Mouse (Mus musculus) heart, embryonic 13.5 days (tissue): ENCODE measurements at regions not wholly inside any gene's neighbourhood (a gene's known extent, or its start where the extent isn't known, plus 50 kb on each side); places are given as distances from the start of the nearest gene placed in this dataset.

Source experiments
- ATAC-seq: fragments of 200-750 bp; cut with Nextera tagmentation; 2 replicates; pipeline ENCODE4 v1.8.0; 2017; ENCODE audit warnings: moderate TSS enrichment; ENCODE audit not compliant: insufficient number of reproducible peaks, low FRiP score, low TSS enrichment; ENCODE audit errors: extremely low read depth
- H3K27ac ChIP-seq: fragments of 300-500 bp; sonication (generic); replicated peaks from 2 replicates; pipeline ENCODE4 v1.5.1; 2015; ENCODE audit warnings: moderate library complexity, mild to moderate bottlenecking, inconsistent platforms
- H3K27me3 ChIP-seq: fragments of 300-500 bp; sonication (generic); replicated peaks from 2 replicates; pipeline ENCODE4 v1.6.1; 2015; ENCODE audit warnings: mild to moderate bottlenecking, inconsistent platforms
- H3K36me3 ChIP-seq: fragments of 300-500 bp; sonication (generic); 2 replicates; pipeline ENCODE4 v1.6.1; 2015; ENCODE audit warnings: mild to moderate bottlenecking, inconsistent platforms
- H3K4me1 ChIP-seq: fragments of 300-500 bp; sonication (generic); 2 replicates; pipeline ENCODE4 v1.6.1; 2015; ENCODE audit warnings: inconsistent platforms
- H3K4me2 ChIP-seq: fragments of 300-500 bp; sonication (generic); 2 replicates; pipeline ENCODE4 v1.6.1; 2015; ENCODE audit warnings: inconsistent platforms, mild to moderate bottlenecking, moderate library complexity
- H3K4me3 ChIP-seq: fragments of 300-500 bp; sonication (generic); 2 replicates; pipeline ENCODE4 v1.5.1; 2015; ENCODE audit warnings: moderate library complexity, mild to moderate bottlenecking, inconsistent platforms
- H3K9ac ChIP-seq: fragments of 300-500 bp; sonication (generic); 2 replicates; pipeline ENCODE4 v1.6.1; 2015; ENCODE audit warnings: inconsistent platforms, mild to moderate bottlenecking, moderate library complexity
- H3K9me3 ChIP-seq: fragments of 300-500 bp; sonication (generic); 2 replicates; pipeline ENCODE4 v1.6.1; 2016; ENCODE audit warnings: inconsistent platforms
- WGBS: fragments of 180-500 bp; shearing (Covaris S2); methylation state at CpG from one replicate; pipeline ENCODE4 v1.1.7; 2015; ENCODE audit warnings: mixed read lengths; 5-methylcytosine and 5-hydroxymethylcytosine counted together

DNA sequence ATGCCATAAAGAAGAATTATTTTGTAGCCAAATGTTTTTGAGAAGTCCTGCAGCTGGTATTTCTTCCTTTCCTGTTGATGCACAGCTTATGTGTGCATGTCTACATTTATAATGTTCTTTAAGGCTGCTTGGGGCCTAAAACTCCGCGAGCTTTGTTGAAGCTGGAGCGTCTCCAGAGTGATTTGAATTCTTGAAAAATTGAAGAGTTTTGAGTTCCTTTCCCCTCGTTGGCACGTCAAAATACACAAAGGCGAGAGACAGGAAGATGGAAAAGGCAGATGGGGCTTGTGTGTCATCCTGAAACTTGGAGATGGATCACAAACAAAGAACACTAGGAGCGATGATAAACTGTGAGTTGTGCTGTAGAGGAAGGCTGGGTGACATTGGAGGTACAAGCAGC, 246.2 kb upstream of the Eef2kmt start:
- Histone ChIP-seq H3K27ac (no peak overlapping the region), H3K9ac (no peak overlapping the region), H3K36me3 (no peaks in the 10 kb centered on the region), H3K27me3 (no peaks in the 10 kb centered on the region), H3K4me2 (no peak overlapping the region), H3K4me1 (no peaks in the 10 kb centered on the region), H3K9me3 (no peaks in the 10 kb centered on the region), H3K4me3 (no peak overlapping the region)
- WGBS = 75% methylated on average over 7 of the region's 7 CpGs
- ATAC-seq = no peak

DNA sequence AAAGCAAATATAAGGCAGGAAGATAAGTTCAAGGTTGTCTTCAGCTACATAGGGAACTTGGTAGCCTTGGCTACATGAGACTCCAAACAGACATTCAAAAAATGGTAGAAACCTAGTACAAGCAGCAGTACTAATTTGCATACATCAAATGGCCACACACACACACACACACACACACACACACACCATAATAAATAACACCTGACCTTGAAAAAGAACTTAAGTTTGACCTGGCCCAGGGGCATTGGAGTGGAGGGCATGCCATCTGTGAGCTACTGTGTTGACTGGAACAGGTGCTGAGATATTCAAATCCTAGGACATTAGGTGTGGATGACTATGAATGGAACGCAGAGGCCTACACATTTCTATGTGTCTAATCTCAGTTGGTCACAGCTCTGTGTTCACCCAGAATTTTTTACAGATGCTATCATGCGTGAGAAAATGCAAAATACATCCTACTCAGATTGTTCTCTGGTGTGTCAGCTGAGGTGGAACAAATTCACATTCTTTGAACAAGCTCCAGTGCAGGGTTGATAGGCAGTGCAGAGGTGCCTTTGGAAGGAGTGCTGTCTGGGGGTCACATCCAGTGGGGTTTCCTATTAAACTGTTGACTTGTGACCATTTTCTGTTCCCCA, 240.4 kb upstream of the Eef2kmt start:
- H3K9ac ChIP-seq = no peak overlapping the region
- no peaks in the 10 kb centered on the region for H3K36me3 ChIP-seq
- H3K4me3 ChIP-seq = no peak overlapping the region
- 71% methylated on average over 2 of the region's 2 CpGs for WGBS
- no peak overlapping the region for H3K4me2 ChIP-seq
- no peaks in the 10 kb centered on the region for H3K9me3 ChIP-seq
- H3K27ac ChIP-seq = no peak overlapping the region
- H3K27me3 ChIP-seq = no peaks in the 10 kb centered on the region; the same call in 1 of the 2 replicates
- H3K4me1 ChIP-seq = no peaks in the 10 kb centered on the region
- no peak for ATAC-seq

DNA sequence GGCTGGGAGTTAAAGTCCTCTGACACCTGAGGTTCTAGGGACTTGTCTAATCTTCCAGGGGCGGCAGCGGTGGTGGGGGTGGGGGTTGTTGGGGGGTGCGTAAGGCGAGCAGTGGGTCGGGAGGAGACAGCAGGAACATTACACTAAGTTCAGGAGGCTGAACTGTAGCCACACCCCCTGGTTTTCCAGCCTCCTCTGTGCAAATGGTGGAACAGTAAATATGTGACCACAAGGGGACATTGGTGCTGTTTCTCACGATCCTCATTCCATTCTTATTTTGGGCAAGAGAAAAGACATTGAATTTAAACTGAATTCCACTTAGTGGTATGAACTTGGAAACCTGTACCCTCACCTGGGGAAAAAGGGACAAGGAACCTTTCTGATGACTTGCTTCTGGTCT, 237.6 kb upstream of the Eef2kmt start:
- Histone ChIP-seq H3K27ac (no peak overlapping the region), H3K9ac (no peak overlapping the region), H3K4me3 (no peak overlapping the region), H3K9me3 (no peaks in the 10 kb centered on the region; the same call in 1 of the 2 replicates), H3K36me3 (no peaks in the 10 kb centered on the region), H3K4me2 (no peak overlapping the region), H3K4me1 (no peaks in the 10 kb centered on the region), H3K27me3 (no peaks in the 10 kb centered on the region; the same call in 1 of the 2 replicates)
- WGBS = 25% methylated on average over 6 of the region's 6 CpGs
- no peak for ATAC-seq

DNA sequence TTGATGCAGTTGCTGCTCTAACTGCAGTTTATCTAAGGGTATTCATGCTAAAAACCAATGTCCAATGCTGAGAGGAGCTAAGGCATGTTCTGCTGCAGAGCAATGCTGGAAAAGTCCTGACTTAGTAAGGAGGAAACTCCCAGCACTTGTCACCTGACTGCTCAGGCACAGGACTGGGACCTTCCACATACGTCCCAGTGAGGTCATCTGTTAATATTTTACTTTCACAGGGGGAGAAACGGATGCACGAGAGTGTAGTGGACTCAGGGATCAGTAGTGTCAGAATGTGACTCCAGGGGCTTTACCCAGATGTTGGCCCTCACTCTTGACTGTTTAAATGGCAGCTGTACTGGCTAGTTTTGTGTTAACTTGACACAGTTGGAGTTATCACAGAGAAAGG, 231.5 kb upstream of the Eef2kmt start:
- no peak overlapping the region for H3K9ac ChIP-seq
- no peaks in the 10 kb centered on the region for H3K4me1 ChIP-seq
- H3K9me3 ChIP-seq = no peaks in the 10 kb centered on the region; the same call in 1 of the 2 replicates
- peaks cover 9% of the 10 kb centered on the region for H3K27me3 ChIP-seq
- no peak for ATAC-seq
- H3K4me2 ChIP-seq = no peak overlapping the region
- WGBS = 57% methylated on average over 3 of the region's 3 CpGs
- no peak overlapping the region for H3K4me3 ChIP-seq
- H3K36me3 ChIP-seq = no peaks in the 10 kb centered on the region
- H3K27ac ChIP-seq = no peak overlapping the region

GRCm38 (mm10) chr16:5483337-5483736, 227.6 kb upstream of the Eef2kmt start:
- no peak overlapping the region for H3K4me3 ChIP-seq
- no peak overlapping the region for H3K27ac ChIP-seq
- H3K4me2 ChIP-seq = no peak overlapping the region
- peaks cover 9% of the 10 kb centered on the region for H3K27me3 ChIP-seq
- ATAC-seq = no peak
- H3K9me3 ChIP-seq = no peaks in the 10 kb centered on the region
- no peaks in the 10 kb centered on the region for H3K36me3 ChIP-seq
- H3K4me1 ChIP-seq = no peaks in the 10 kb centered on the region
- WGBS = 25% methylated on average over 6 of the region's 6 CpGs
- H3K9ac ChIP-seq = no peak overlapping the region

GRCm38 (mm10) chr16:5480148-5480547, 224.4 kb upstream of the Eef2kmt start:
- Histone ChIP-seq H3K9ac (no peak overlapping the region), H3K9me3 (no peaks in the 10 kb centered on the region), H3K27ac (no peak overlapping the region), H3K36me3 (no peaks in the 10 kb centered on the region), H3K4me1 (no peaks in the 10 kb centered on the region), H3K27me3 (peaks cover 4% of the 10 kb centered on the region), H3K4me2 (no peak overlapping the region), H3K4me3 (no peak overlapping the region)
- no peak for ATAC-seq
- 40% methylated on average over 1 of the region's 1 CpGs for WGBS

DNA sequence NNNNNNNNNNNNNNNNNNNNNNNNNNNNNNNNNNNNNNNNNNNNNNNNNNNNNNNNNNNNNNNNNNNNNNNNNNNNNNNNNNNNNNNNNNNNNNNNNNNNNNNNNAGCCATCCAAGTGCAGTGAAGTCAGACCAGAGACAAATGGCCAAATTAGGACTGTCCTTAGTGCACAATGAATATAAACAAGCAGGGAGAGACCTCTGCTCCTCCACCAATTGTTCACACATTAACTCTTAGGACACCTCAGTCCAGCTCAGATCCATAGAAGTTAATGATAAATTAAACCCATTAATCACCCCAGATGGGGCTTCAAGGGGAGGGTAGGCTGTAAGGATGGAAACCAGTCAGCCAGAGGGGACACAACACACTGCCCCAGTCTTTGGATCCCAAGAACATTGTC, 223.2 kb upstream of the Eef2kmt start:
- Histone ChIP-seq H3K4me1 (no peaks in the 10 kb centered on the region), H3K36me3 (no peaks in the 10 kb centered on the region), H3K4me3 (no peak overlapping the region), H3K9me3 (no peaks in the 10 kb centered on the region), H3K27me3 (peaks cover 4% of the 10 kb centered on the region), H3K4me2 (no peak overlapping the region), H3K9ac (no peak overlapping the region), H3K27ac (no peak overlapping the region)
- no peak for ATAC-seq

DNA sequence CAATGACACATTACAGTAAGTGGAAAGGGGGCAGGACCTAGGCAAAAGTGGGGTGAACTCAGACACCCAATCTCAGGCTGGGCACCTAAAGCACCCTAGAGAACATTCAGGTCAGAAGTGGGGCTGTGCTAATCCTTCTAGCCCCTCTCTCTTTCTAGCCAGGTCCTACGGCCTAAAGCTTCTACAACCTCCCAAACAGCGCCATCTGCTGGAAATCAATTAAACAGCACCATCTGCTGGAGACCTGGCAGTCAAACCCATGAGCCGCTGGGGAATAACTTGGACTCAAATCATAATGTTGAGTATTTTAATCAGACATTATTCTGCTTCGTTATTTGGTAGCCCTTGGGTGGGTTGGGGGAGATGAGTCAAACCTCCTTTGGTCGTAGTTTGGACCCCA, 215.5 kb upstream of the Eef2kmt start:
- Histone ChIP-seq H3K4me1 (peaks cover 9% of the 10 kb centered on the region), H3K27me3 (peaks cover 22% of the 10 kb centered on the region; the same call in 1 of the 2 replicates), H3K36me3 (no peaks in the 10 kb centered on the region), H3K27ac (no peak overlapping the region), H3K4me2 (no peak overlapping the region), H3K9ac (no peak overlapping the region), H3K9me3 (no peaks in the 10 kb centered on the region), H3K4me3 (no peak overlapping the region)
- no peak for ATAC-seq
- WGBS = 19% methylated on average over 5 of the region's 5 CpGs

DNA sequence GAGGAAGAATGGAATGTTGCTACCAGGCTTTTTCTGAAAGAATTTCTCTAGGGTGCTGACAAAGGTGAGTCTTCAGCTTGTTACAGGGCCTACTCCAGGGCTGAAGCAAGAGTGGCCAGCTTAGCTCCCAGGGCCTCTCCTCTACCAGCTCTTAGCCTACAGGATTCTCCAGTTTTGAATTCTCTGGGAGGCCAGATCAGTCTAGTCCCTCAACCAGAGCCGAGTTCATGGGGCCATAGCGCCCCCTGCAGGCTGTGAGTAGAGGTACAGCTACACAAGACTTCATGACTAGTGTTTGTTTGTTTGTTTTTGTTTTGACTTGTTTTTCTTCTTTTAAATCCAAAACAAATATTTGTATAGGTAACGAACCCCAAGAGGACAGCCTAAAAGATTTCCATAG, 211.8 kb upstream of the Eef2kmt start:
- H3K27ac ChIP-seq = no peak overlapping the region
- no peak overlapping the region for H3K4me2 ChIP-seq
- 0 out of 2 replicates have a peak, but pooled peaks cover 19% of the 10 kb centered on the region for H3K27me3 ChIP-seq
- no peak for ATAC-seq
- no peak overlapping the region for H3K4me3 ChIP-seq
- no peak overlapping the region for H3K9ac ChIP-seq
- H3K9me3 ChIP-seq = no peaks in the 10 kb centered on the region
- 4% methylated on average over 3 of the region's 3 CpGs for WGBS
- H3K4me1 ChIP-seq = peaks cover 9% of the 10 kb centered on the region
- H3K36me3 ChIP-seq = no peaks in the 10 kb centered on the region

GRCm38 (mm10) chr16:5466760-5467159, 211.0 kb upstream of the Eef2kmt start:
- Histone ChIP-seq H3K27me3 (0 out of 2 replicates have a peak, but pooled peaks cover 17% of the 10 kb centered on the region), H3K4me2 (no peak overlapping the region), H3K4me3 (no peak overlapping the region), H3K4me1 (peaks cover 9% of the 10 kb centered on the region), H3K9ac (no peak overlapping the region), H3K27ac (no peak overlapping the region), H3K36me3 (no peaks in the 10 kb centered on the region), H3K9me3 (no peaks in the 10 kb centered on the region)
- WGBS = 41% methylated on average over 2 of the region's 2 CpGs
- ATAC-seq = no peak

DNA sequence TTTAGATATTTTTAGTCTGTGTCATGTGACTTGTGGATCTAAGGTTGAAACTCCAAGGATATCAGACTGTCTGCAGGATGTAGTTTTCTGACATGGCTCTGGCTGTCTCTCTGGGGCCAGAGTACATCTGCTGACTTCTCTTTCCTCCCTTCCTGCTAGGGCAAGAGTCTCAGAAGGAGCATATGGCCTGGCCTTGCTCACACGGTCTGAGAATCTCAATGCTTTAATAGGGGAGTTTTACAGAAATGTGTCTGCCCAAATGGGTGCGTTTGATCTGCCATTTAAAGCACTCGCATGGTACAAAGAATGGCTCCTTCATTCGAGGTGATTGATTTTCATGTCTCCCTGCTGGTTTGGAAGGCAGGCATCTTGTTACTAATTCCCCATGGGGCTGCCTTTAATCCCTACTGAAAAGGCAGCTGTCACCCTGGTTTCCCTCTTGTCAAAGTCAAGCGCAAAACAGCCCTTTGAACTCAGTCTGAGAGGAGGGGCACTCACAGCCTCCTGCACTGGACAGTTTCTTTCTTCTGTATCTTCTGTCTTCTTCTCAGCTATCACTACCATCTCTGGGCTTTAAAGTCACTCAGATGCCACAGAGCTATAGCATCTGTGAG, 199.7 kb upstream of the Eef2kmt start:
- Histone ChIP-seq H3K9ac (no peak overlapping the region), H3K27ac (peak overlapping the region; percentile 42; the same call in 1 of the 2 replicates), H3K4me3 (no peak overlapping the region), H3K9me3 (no peaks in the 10 kb centered on the region), H3K36me3 (no peaks in the 10 kb centered on the region), H3K27me3 (no peaks in the 10 kb centered on the region), H3K4me2 (no peak overlapping the region), H3K4me1 (peaks cover 13% of the 10 kb centered on the region)
- 20% methylated on average over 5 of the region's 5 CpGs for WGBS
- no peak for ATAC-seq

DNA sequence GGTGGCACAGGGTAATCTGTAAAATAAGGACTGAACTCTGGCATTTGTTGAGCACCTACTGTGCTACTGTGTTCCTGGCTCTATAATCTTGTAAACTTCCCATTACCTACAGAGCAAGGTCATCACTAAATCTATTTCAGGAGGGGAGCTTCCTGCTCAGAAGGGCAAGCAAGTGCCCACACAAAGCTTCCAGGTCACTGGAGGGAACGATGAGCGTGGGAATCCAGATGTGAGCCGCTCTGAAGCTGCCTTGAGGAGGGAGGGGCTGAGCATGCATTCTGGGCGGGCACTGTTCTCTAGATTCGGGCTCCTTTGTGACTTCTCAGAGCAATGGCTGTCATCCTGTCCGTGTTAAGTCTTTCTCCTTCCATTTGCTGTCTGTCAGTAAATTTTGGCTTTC, 198.5 kb upstream of the Eef2kmt start:
- no peak overlapping the region for H3K4me3 ChIP-seq
- WGBS = 29% methylated on average over 6 of the region's 6 CpGs
- no peak overlapping the region for H3K4me2 ChIP-seq
- no peak overlapping the region for H3K9ac ChIP-seq
- H3K27ac ChIP-seq = no peak overlapping the region
- no peaks in the 10 kb centered on the region for H3K36me3 ChIP-seq
- H3K4me1 ChIP-seq = peaks cover 13% of the 10 kb centered on the region
- ATAC-seq = no peak
- no peaks in the 10 kb centered on the region for H3K27me3 ChIP-seq
- no peaks in the 10 kb centered on the region for H3K9me3 ChIP-seq
